Mouse (Mus musculus): Measurements from ENCODE around the gene Rrp36.

Rrp36 gene

GRCm38 (mm10) chr17:46682654-46683389 lies 8.7 kb upstream of the Rrp36 start:
- no peak for DNase-seq

- DNase-seq: peak in 1 of 2 experiments; percentile 47
Measured at GRCm38 (mm10) chr17:46681466-46682118, 7.4 kb upstream of the Rrp36 start.

GRCm38 (mm10) chr17:46680760-46681373 lies 6.7 kb upstream of the Rrp36 start, which contains the start of gene Klhdc3:
Gene Klhdc3, minus strand, starts transcription at chr17:46680914.
- DNase-seq: peak; percentile 99 to 100

GRCm38 (mm10) chr17:46679843-46680759 lies 5.9 kb upstream of the Rrp36 start:
- peak; percentile 87 to 89 for DNase-seq

DNA sequence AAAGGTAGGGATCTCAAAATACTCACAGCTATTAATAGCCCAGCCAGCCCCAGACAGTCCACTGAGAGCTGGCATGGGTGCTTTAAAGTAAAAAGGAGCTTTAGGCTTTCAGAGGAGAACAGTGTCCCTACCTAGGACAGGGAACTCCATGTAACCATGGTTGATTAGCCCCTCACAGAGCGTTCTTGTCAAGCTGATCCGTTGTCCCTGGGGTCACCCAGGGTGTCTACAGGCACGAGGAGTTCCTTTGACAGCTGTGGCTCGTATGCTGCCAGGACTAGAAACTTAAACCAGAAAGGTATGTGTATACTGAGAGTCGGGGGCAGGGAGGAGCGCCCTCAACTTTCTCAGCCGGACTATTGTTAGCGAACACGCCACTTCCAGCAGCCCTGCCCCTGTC lies 4.8 kb upstream of the Rrp36 start:
- no peak for DNase-seq

DNA sequence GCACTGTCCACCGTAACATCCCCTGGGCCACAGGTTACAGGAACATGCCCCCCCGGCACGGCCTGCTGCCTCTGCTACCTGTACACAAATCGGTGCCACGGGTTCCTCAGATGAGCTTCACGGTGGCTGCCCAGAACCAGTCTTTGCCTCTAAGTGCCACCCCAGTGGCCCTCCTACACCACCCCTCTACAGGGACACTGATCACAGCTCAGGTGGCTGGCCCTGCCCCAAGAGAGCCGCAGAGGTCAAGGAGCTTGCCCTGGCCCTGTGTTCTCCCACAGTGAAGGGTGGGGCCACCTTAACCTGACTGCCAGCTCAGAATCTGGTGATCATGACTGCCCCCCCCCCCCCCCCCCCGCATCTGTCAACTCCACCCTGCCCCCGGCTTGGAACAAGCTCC lies 4.3 kb upstream of the Rrp36 start, which contains the start of gene Mea1:
TSS of gene Mea1 (plus strand) at position 378 of the 400 bp plus-strand sequence.
- DNase-seq: peak in 1 of 2 experiments; percentile 41

DNA sequence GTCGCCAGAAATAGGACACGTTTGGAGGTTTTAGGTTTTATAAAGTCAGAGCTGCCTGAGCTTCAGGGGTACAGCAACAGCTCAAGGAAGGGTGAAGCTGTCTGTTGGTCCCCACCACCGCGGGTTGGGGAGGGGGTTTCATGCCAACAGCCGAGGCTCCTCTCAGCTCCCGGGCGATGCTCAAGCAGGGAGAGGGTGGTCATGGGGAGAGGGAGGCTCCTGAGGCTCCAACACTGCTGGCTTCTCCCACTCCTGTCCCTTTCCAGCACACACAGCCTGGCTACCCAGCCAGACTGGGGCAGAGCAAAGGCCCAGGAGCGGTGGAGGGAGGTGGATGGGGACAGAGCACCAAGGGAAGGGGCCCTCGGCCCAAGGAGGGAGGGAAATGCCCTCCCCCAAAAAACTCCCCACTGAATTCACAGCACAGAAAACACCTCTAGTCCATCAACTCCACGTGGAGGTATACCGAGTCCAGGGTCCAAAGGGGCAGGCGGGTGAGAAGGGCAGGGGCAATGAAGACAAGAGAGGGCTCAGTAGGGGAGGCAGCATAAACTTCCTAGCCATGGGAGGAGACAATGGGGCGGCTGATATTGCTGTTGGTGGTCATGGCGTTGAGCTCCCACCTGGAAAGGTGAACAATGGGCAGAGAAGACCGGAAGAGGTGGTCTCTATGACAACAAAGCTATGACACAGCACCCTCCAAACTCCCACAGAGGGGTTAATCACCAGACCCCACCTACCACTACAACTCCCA lies 555 bp upstream of the Rrp36 start:
- DNase-seq: no peak

GRCm38 (mm10) chr17:46669911-46670310 lies 4.2 kb downstream of the Rrp36 start:
- DNase-seq: no peak

DNA sequence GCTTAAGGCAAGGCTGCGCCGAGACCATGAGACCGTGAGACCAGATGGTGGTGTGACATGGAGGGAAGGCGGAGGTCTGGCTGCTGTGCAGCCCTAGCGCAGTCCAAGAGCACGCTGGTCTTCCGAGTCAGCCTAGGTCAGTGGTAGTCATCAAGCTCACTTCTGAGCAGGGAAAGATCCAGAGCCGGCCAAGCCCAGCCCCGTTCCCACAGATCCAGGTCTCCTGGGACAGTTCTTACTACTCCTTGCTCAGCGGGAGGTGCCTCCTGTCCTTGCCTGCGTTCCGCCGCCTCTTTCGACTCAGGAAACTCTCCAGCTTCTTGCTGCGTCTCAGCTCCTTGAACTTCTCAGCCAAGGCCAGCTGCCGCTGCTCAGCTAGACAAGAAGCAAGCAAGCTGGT lies 6.4 kb downstream of the Rrp36 start:
- DNase-seq: no peak

- DNase-seq: peak; percentile 86 to 89
Measured at GRCm38 (mm10) chr17:46662730-46663129, 11.4 kb downstream of the Rrp36 start.

DNA sequence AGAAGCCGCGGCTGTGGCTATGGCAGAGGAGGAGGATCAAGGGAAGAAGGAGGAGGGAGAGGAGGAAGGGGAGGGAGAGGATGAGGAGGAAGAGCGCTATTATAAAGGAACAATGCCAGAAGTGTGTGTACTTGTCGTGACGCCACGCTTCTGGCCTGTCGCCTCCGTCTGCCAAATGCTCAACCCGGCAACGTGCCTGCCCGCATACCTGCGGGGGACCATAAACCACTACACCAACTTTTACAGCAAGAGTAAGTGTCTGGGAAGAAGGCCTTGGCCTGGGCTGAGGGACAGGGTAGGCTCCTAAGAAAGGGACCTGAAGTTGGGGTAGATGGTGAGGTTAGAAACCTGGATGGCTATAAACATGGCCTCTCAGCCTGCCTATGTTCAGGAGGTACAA lies 12.2 kb downstream of the Rrp36 start:
- DNase-seq: peak; percentile 64 to 72

- peak; percentile 80 to 85 for DNase-seq
Measured at GRCm38 (mm10) chr17:46661351-46661750, 12.8 kb downstream of the Rrp36 start.

DNA sequence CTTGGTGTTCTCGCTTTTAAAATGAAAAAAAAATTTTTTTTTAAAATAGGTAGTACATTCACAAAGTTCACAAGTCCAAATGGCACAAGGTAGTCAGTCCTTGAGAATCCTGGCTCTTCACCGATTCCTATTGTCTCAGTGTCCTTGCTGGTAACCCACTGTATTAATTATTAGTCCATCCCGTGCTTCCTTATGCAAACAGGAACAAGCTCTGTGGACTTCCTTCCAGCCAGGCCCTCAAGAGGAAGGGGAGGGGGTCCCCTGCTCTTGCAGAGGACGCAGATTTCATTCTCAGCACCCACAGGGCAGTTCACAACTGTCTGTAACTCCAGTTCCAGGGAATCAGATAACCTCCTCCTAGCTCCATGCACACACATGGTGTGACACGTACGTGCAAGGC lies 18.1 kb downstream of the Rrp36 start:
- DNase-seq: no peak

- peak in 1 of 2 experiments; percentile 40 for DNase-seq
Measured at GRCm38 (mm10) chr17:46651755-46652547, 22.2 kb downstream of the Rrp36 start.

DNA sequence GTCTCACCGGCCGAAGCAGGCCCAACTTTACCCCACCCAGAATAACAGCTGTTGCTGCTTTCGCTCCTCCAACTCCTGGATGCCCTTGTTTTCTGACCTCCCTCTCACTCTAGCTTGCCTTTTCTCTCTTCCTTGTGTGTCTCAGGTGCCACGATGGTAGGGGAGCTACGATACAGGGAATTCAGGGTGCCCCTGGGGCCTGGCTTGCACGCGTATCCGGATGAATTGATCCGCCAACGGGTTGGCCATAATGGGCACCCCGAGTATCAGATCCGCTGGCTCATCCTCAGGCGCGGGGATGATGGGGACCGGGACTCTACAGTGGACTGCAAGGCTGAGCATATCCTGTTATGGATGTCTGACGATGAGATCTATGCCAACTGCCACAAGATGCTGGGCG lies 22.9 kb downstream of the Rrp36 start:
- DNase-seq: peak in 1 of 2 experiments; percentile 32

DNA sequence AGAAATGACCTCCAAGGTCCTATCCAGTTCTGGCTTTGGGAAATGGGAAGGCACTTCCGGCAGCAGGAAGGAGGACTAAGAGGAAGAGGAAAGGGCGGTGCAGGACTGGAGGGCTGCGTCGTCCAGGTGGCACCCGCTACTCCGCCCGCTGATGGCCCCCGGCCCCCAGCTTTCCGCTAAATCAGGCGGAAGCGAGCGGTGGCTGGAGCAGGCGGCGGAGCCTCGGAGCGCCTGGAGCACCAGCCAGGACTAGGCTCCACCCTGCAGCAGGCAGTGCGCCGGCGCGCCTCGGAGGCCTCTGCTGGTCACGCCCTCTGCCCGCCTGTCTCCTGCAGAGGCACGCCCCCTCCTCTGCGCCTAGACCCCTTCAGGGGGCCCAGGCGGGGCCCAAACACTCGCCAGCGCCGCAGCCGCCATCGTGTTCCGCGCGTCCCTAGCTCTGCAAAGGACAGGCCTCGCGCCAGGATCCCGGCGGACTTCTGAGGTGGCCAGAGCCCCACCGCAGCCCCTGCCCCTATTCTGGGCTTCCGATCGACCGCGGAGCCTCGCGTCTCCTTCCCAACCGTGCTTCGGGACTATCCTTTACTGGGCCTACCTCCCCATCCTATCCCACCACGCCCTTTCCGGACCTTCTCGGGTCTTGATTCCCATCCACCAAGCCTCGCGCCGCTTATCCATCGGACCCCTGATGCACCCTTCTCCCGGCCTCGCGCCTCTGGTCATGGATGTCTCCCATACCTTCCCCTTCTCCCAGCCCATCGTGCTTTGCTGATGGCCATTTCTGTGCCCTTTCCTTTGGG lies 23.7 kb downstream of the Rrp36 start, which contains the start of gene Cul7:
TSS of gene Cul7 (plus strand) at position 106 of the 800 bp plus-strand sequence.
- DNase-seq: peak; percentile 96 to 98

- no peak for DNase-seq
Measured at GRCm38 (mm10) chr17:46649811-46650210, 24.3 kb downstream of the Rrp36 start.

DNA sequence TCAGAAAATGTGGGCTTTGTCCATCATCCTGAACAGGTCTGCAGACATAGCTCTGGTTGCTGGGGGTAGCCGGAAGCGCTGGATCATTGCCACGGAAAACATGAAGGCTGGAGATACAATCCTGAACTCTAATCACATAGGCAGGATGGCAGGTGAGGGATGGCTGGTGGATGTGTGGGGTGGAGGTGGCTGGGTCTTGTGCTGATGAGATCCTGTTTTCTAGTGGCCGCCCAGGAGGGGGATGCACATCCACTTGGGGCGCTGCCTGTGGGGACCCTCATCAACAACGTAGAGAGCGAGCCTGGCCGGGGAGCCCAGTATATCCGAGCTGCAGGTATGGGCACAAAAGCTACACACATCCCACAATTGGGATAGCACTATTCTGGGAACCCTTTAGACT lies 25.7 kb downstream of the Rrp36 start:
- no peak for DNase-seq

DNA sequence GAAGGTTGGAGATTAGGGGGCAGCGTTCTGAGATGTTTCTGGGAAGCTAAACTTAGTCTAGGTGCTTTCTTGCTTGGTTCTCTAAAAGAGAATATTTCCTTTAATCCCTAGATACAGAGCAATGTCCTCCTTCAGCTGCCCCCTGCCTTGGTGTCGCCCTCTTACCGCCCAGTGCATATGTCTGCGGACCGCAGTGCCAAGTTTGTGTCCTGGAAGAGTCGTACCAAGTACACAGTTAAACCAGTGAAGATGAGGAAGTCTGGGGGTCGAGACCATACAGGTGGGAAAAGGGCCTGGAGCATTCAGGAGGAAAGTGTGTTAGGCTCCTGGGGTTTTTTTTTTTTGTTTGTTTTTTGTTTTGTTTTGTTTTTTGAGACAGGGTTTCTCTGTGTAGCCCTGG lies 26.9 kb downstream of the Rrp36 start:
- no peak for DNase-seq

GRCm38 (mm10) chr17:46646322-46646662 lies 27.9 kb downstream of the Rrp36 start:
- DNase-seq: no peak

Data from cerebellum, postnatal 10 days (tissue).